Mouse (Mus musculus): ENCODE measurements at regions not wholly inside any gene's neighbourhood (a gene's known extent, or its start where the extent isn't known, plus 50 kb on each side); places are given as distances from the start of the nearest gene placed in this dataset.

DNA sequence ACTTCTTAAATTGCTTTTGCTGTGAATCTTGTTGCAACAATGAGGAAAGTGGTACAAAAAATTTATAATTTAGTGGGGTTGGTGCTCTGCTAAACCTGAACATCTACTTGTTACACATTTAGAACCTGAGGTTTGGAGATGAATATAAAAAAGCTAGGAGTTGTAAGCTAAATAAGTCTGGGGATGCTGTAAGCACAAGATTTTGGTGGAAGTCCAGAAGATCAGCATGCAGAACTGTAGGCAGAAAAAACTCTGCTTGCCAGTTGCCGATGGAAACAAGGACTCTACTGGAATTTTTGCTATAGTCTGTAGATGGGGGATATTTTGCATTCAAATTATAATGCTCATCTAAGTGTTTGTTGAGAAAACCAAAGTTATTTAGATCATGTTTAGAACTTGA is 390.5 kb upstream of the Clnk start:
- TF ChIP-seq CTCF (conservative IDR thresholded peaks at IDR 0.05 in 1 of 2, IDR thresholded peaks at IDR 0.05 in 1 of 2; ENCODE audit: low read depth in 2 of 2, low read length in 2 of 2) (no peak), UBTF (IDR thresholded peaks at IDR 0.05; ENCODE audit: low read depth, low read length) (no peak), ZKSCAN1 (IDR thresholded peaks at IDR 0.05; ENCODE audit: borderline replicate concordance, low read depth, low read length) (no peak), TCF12 (IDR thresholded peaks at IDR 0.05; ENCODE audit: low read depth, low read length) (no peak), JUND (conservative IDR thresholded peaks at IDR 0.05; ENCODE audit: low read depth, low read length) (no peak), POLR2A (IDR thresholded peaks at IDR 0.05; ENCODE audit: low read depth, low read length) (no peak)
